Mouse (Mus musculus) C2C12 (cell line): ENCODE measurements at regions not wholly inside any gene's neighbourhood (a gene's known extent, or its start where the extent isn't known, plus 50 kb on each side); places are given as distances from the start of the nearest gene placed in this dataset.

Experiments used
- H3K27me3 ChIP-seq: one replicate; pipeline ENCODE4 v1.6.1; 2011; ENCODE audit not compliant: control insufficient read depth, insufficient read depth, insufficient read length
- H3K36me3 ChIP-seq: one replicate; pipeline ENCODE4 v1.6.1; 2011; ENCODE audit not compliant: control insufficient read depth, insufficient read depth
- H3K4me3 ChIP-seq: one replicate; pipeline ENCODE4 v1.5.1; 2011; ENCODE audit warnings: mild to moderate bottlenecking, control low read depth; ENCODE audit not compliant: poor library complexity, insufficient read depth, severe bottlenecking
- H3K79me2 ChIP-seq: one replicate; pipeline ENCODE4 v1.6.1; 2011; ENCODE audit not compliant: control insufficient read depth, insufficient read depth
- H3K79me3 ChIP-seq: one replicate; pipeline ENCODE4 v1.6.1; 2011; ENCODE audit warnings: low read depth, control low read depth
- H3ac ChIP-seq: one replicate; pipeline ENCODE3; 2011; ENCODE audit warnings: low read depth; ENCODE audit not compliant: control insufficient read depth, insufficient read length
- CEBPB ChIP-seq: IDR thresholded peaks from one replicate; pipeline ENCODE4 v1.6.1; 2011; ENCODE audit warnings: low read depth, mild to moderate bottlenecking, control low read depth, moderate library complexity
- CTCF ChIP-seq: IDR thresholded peaks from one replicate; pipeline ENCODE4 v1.5.1; 2011; ENCODE audit not compliant: control insufficient read depth, insufficient read depth, insufficient read length
- FOSL1 ChIP-seq: IDR thresholded peaks from one replicate; pipeline ENCODE4 v1.8.0; 2011; ENCODE audit warnings: mild to moderate bottlenecking, low read length; ENCODE audit not compliant: poor library complexity, insufficient read depth, severe bottlenecking
- MAX ChIP-seq: IDR thresholded peaks from one replicate; pipeline ENCODE4 v1.6.1; 2011; ENCODE audit warnings: mild to moderate bottlenecking, control low read depth
- MYOD1 ChIP-seq: IDR thresholded peaks from one replicate; pipeline ENCODE4 v1.6.1; 2011; ENCODE audit warnings: low read depth; ENCODE audit not compliant: control insufficient read depth, insufficient read length
- MYOG ChIP-seq: IDR thresholded peaks from one replicate; pipeline ENCODE4 v1.6.1; 2011; ENCODE audit not compliant: control insufficient read depth, insufficient read length; ENCODE audit errors: extremely low read depth
- USF1 ChIP-seq: IDR thresholded peaks from one replicate; pipeline ENCODE4 v1.6.1; 2011; ENCODE audit warnings: low read depth, mild to moderate bottlenecking, control low read depth, moderate library complexity

DNA sequence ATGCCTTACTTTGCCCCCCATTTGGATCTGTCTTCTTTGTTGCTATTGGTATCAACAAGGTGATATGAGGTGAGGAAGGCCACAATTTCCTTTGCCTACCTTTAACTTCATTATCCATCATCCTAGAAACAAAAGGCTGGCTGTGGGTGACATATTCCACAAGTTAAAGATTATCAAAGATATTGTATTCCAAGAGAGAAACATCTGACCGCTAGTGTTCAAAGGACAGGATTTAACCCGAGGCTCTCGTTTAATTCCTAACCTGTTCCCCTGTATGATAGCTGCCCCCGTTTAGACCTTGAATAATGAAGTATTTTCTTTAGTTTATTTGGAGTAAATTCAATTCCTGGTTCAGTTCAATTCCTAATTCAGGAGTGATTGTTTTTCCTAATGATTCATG is 249.8 kb upstream of the Cwc22 start:
- TF ChIP-seq FOSL1 (no peak), CTCF (no peak), MYOD1 (no peak)
- Histone ChIP-seq H3K4me3 (no peak overlapping the region), H3K36me3 (no peaks in the 10 kb centered on the region), H3K27me3 (no peaks in the 10 kb centered on the region), H3K79me2 (no peaks in the 10 kb centered on the region), H3ac (no peak overlapping the region), H3K79me3 (no peaks in the 10 kb centered on the region)

DNA sequence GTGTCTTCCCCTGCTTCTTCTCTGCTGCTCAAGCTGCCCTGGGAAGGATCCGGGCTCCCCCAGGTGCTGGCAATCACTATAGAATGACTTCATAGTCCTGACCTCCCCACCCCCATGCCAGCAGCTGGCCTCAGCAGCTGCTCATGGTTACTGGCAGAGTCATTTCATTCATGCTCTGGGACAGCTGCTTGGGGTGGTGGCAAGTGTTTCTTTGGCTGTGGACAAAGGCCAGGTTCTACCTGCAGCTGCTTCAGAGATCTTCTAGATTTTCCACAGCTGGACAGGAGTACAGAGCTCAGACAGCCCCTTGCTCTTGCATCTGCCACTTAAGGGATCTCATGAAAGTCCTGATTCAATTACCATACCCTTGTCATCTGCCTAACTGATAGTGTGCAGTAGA is 243.4 kb upstream of the Cwc22 start:
- Histone ChIP-seq H3K79me3 (no peaks in the 10 kb centered on the region), H3K4me3 (no peak overlapping the region), H3K36me3 (no peaks in the 10 kb centered on the region), H3ac (no peak overlapping the region), H3K27me3 (no peaks in the 10 kb centered on the region), H3K79me2 (no peaks in the 10 kb centered on the region)
- TF ChIP-seq MAX (no peak), MYOD1 (peak; percentile 11), CTCF (no peak), CEBPB (no peak)

DNA sequence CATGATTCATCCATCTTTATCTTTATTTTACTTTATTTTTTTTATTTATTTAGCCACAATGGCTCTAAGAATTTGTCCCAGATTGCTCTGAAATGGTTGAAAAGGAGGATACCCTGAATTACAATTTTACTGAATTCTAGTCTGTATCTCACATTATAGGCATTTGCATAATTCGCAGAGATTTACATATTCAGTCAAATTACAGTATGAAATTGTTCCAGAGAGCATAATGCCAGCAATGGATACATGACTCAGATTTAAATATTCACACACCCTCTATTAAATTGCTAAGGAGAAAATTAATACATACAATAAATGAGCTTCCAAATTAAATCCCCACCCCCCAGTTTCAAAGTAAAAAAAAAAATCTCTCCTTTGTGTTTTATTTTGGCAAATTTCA is 238.8 kb upstream of the Cwc22 start:
- H3K27me3 ChIP-seq, result no peaks in the 10 kb centered on the region
- H3ac ChIP-seq, result no peak overlapping the region
- H3K79me3 ChIP-seq, result no peaks in the 10 kb centered on the region
- TF ChIP-seq CTCF (no peak), MYOD1 (no peak), CEBPB (no peak), FOSL1 (no peak), USF1 (no peak), MYOG (no peak), MAX (no peak)
- H3K4me3 ChIP-seq, result no peak overlapping the region
- H3K36me3 ChIP-seq, result no peaks in the 10 kb centered on the region
- H3K79me2 ChIP-seq, result no peaks in the 10 kb centered on the region

- H3K4me3 ChIP-seq, result no peak overlapping the region
- H3K36me3 ChIP-seq, result no peaks in the 10 kb centered on the region
- no peaks in the 10 kb centered on the region for H3K79me3 ChIP-seq
- no peak for TF ChIP-seq USF1
- TF ChIP-seq MAX, result no peak
- no peak for TF ChIP-seq CEBPB
- no peak for TF ChIP-seq CTCF
- TF ChIP-seq MYOD1, result no peak
- TF ChIP-seq MYOG, result no peak
- TF ChIP-seq FOSL1, result no peak
- H3ac ChIP-seq, result no peak overlapping the region
- H3K79me2 ChIP-seq, result no peaks in the 10 kb centered on the region
- H3K27me3 ChIP-seq, result no peaks in the 10 kb centered on the region
Measured at GRCm38 (mm10) chr2:78173784-78174183, 227.6 kb upstream of the Cwc22 start.

DNA sequence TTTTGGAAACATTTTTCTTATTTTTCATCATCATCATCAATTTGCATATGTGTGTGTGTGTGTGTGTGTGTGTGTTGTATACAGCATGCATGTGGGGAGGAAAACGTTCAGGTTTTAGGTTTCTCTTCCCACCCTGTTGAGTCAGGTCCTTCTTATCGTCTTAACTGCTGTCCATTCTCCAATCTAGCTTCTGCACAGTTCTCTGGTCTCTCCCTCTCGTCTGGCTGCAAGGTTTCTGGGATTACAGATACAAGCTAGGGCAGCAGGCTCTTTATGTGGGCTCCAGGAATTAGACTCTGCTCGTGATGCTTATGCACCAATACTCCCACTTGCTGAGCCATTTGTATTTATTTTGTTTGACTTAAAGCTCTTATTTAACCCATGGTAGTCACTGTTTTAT is 226.6 kb upstream of the Cwc22 start:
- Histone ChIP-seq H3ac (no peak overlapping the region), H3K79me3 (no peaks in the 10 kb centered on the region), H3K36me3 (no peaks in the 10 kb centered on the region), H3K4me3 (no peak overlapping the region), H3K27me3 (no peaks in the 10 kb centered on the region), H3K79me2 (no peaks in the 10 kb centered on the region)
- no peak for TF ChIP-seq MAX
- TF ChIP-seq MYOG, result no peak
- TF ChIP-seq CTCF, result no peak
- TF ChIP-seq USF1, result no peak
- no peak for TF ChIP-seq MYOD1
- no peak for TF ChIP-seq CEBPB
- TF ChIP-seq FOSL1, result no peak

- H3K4me3 ChIP-seq, result no peak overlapping the region
- no peaks in the 10 kb centered on the region for H3K36me3 ChIP-seq
- no peaks in the 10 kb centered on the region for H3K79me3 ChIP-seq
- no peak for TF ChIP-seq CTCF
- no peak for TF ChIP-seq MAX
- TF ChIP-seq MYOD1, result no peak
- no peak for TF ChIP-seq FOSL1
- no peak for TF ChIP-seq MYOG
- no peaks in the 10 kb centered on the region for H3K27me3 ChIP-seq
- H3ac ChIP-seq, result no peak overlapping the region
- H3K79me2 ChIP-seq, result no peaks in the 10 kb centered on the region
Measured at GRCm38 (mm10) chr2:78170162-78170747, 224.1 kb upstream of the Cwc22 start.
